Mouse (Mus musculus): ENCODE measurements around the gene Ppp1r36. TPM values are rescaled to one million over a fixed set of nuclear protein-coding genes. Genes with fewer than 3 reads are reported as not detected.
"Not testable (repeated sequence)": the region's sequence is repeated elsewhere in the genome, so short reads cannot be mapped to it uniquely, and the experiment has no call there.

Ppp1r36 gene
- total and polyA plus RNA-seq, 2 experiments from 2014 or later: 0.52 to 2.7 TPM

GRCm38 (mm10) chr12:76435549-76435948, 18.2 kb downstream of the Ppp1r36 start:
- H3K36me3 ChIP-seq (ENCODE audit: insufficient read depth, low read length): no peaks in the 10 kb centered on the region
- H3K4me1 ChIP-seq (ENCODE audit: insufficient read depth, low read length): no peaks in the 10 kb centered on the region
- no peaks in the 10 kb centered on the region for H3K27me3 ChIP-seq (ENCODE audit: insufficient read depth, low read length)
- WGBS: 42% methylated on average over 8 of the region's 8 CpGs
- no peak overlapping the region for H3K9ac ChIP-seq (replicated peaks; ENCODE audit: low read length)
- no peaks in the 10 kb centered on the region for H3K9me3 ChIP-seq (ENCODE audit: low read length)
- ATAC-seq: no peak
- no peak overlapping the region for H3K4me3 ChIP-seq (ENCODE audit: low read length)
- no peak overlapping the region; the same call in 1 of the 2 replicates for H3K4me2 ChIP-seq (ENCODE audit: low read depth, low read length)
- no peak overlapping the region for H3K27ac ChIP-seq
- no peak for DNase-seq (ENCODE audit: low spot score)
- no peak for TF ChIP-seq CTCF (IDR thresholded peaks at IDR 0.05; ENCODE audit: low read depth)

GRCm38 (mm10) chr12:76443488-76443887, 26.1 kb downstream of the Ppp1r36 start:
- not testable (repeated sequence) for ATAC-seq; H3K9ac ChIP-seq (replicated peaks; ENCODE audit: low read length); H3K4me2 ChIP-seq (ENCODE audit: low read depth, low read length); H3K4me3 ChIP-seq (ENCODE audit: low read length); H3K27me3 ChIP-seq (ENCODE audit: insufficient read depth, low read length); H3K9me3 ChIP-seq (ENCODE audit: low read length); H3K4me1 ChIP-seq (ENCODE audit: insufficient read depth, low read length); H3K27ac ChIP-seq; H3K36me3 ChIP-seq (ENCODE audit: insufficient read depth, low read length); DNase-seq (ENCODE audit: low spot score)
- 64% methylated on average over 6 of the region's 6 CpGs for WGBS

- no peak for ATAC-seq
- no peak overlapping the region for H3K4me3 ChIP-seq (ENCODE audit: low read length)
- no peaks in the 10 kb centered on the region for H3K36me3 ChIP-seq (ENCODE audit: insufficient read depth, low read length)
- H3K9me3 ChIP-seq (ENCODE audit: low read length): no peaks in the 10 kb centered on the region
- no peak for TF ChIP-seq CTCF (IDR thresholded peaks at IDR 0.05; ENCODE audit: low read depth)
- 66% methylated on average over 10 of the region's 10 CpGs for WGBS
- H3K27ac ChIP-seq: no peak overlapping the region
- no peak overlapping the region for H3K4me2 ChIP-seq (ENCODE audit: low read depth, low read length)
- no peaks in the 10 kb centered on the region for H3K4me1 ChIP-seq (ENCODE audit: insufficient read depth, low read length)
- H3K27me3 ChIP-seq (ENCODE audit: insufficient read depth, low read length): no peaks in the 10 kb centered on the region
- DNase-seq (ENCODE audit: low spot score): no peak
- no peak overlapping the region for H3K9ac ChIP-seq (replicated peaks; ENCODE audit: low read length)
These were observed 27.0 kb downstream of the Ppp1r36 start for GRCm38 (mm10) chr12:76444359-76444772.

- WGBS: 84% methylated on average over 6 of the region's 6 CpGs
- no peak for ATAC-seq
- no peaks in the 10 kb centered on the region for H3K9me3 ChIP-seq (ENCODE audit: low read length)
These were observed 27.5 kb downstream of the Ppp1r36 start for GRCm38 (mm10) chr12:76444862-76445261.

GRCm38 (mm10) chr12:76446201-76446600, 28.9 kb downstream of the Ppp1r36 start:
- 73% methylated on average over 11 of the region's 11 CpGs for WGBS

More at GRCm38 (mm10) chr12:76444862-76445261, 27.5 kb downstream of the Ppp1r36 start:
- no peak for TF ChIP-seq CTCF (IDR thresholded peaks at IDR 0.05; ENCODE audit: low read depth)
- no peak overlapping the region for H3K9ac ChIP-seq (replicated peaks; ENCODE audit: low read length)
- H3K27me3 ChIP-seq (ENCODE audit: insufficient read depth, low read length): no peaks in the 10 kb centered on the region
- DNase-seq (ENCODE audit: low spot score): no peak
- no peaks in the 10 kb centered on the region for H3K36me3 ChIP-seq (ENCODE audit: insufficient read depth, low read length)
- no peak overlapping the region for H3K27ac ChIP-seq
- H3K4me1 ChIP-seq (ENCODE audit: insufficient read depth, low read length): no peaks in the 10 kb centered on the region
- no peak overlapping the region for H3K4me3 ChIP-seq (ENCODE audit: low read length)
- H3K4me2 ChIP-seq (ENCODE audit: low read depth, low read length): no peak overlapping the region

GRCm38 (mm10) chr12:76448127-76448526, 30.8 kb downstream of the Ppp1r36 start:
- 76% methylated on average over 6 of the region's 6 CpGs for WGBS
- H3K27ac ChIP-seq: no peak overlapping the region
- ATAC-seq (no peak), DNase-seq (ENCODE audit: low spot score) (no peak)
- no peaks in the 10 kb centered on the region for H3K4me1 ChIP-seq (ENCODE audit: insufficient read depth, low read length)
- no peak overlapping the region for H3K4me3 ChIP-seq (ENCODE audit: low read length)
- H3K4me2 ChIP-seq (ENCODE audit: low read depth, low read length): no peak overlapping the region
- H3K27me3 ChIP-seq (ENCODE audit: insufficient read depth, low read length): no peaks in the 10 kb centered on the region
- no peak overlapping the region for H3K9ac ChIP-seq (replicated peaks; ENCODE audit: low read length)
- H3K9me3 ChIP-seq (ENCODE audit: low read length): no peaks in the 10 kb centered on the region
- TF ChIP-seq CTCF (IDR thresholded peaks at IDR 0.05; ENCODE audit: low read depth): no peak
- H3K36me3 ChIP-seq (ENCODE audit: insufficient read depth, low read length): no peaks in the 10 kb centered on the region

More at GRCm38 (mm10) chr12:76446201-76446600, 28.9 kb downstream of the Ppp1r36 start:
- H3K9me3 ChIP-seq (ENCODE audit: low read length): no peaks in the 10 kb centered on the region
- TF ChIP-seq CTCF (IDR thresholded peaks at IDR 0.05; ENCODE audit: low read depth): no peak
- no peak overlapping the region for H3K4me3 ChIP-seq (ENCODE audit: low read length)
- no peaks in the 10 kb centered on the region for H3K27me3 ChIP-seq (ENCODE audit: insufficient read depth, low read length)
- no peak overlapping the region for H3K4me2 ChIP-seq (ENCODE audit: low read depth, low read length)
- H3K27ac ChIP-seq: no peak overlapping the region
- no peak for ATAC-seq
- DNase-seq (ENCODE audit: low spot score): no peak
- no peak overlapping the region for H3K9ac ChIP-seq (replicated peaks; ENCODE audit: low read length)
- H3K36me3 ChIP-seq (ENCODE audit: insufficient read depth, low read length): no peaks in the 10 kb centered on the region
- no peaks in the 10 kb centered on the region for H3K4me1 ChIP-seq (ENCODE audit: insufficient read depth, low read length)

GRCm38 (mm10) chr12:76452203-76452602, 34.9 kb downstream of the Ppp1r36 start:
- Histone ChIP-seq H3K4me2 (ENCODE audit: low read depth, low read length) (no peak overlapping the region), H3K9me3 (ENCODE audit: low read length) (no peaks in the 10 kb centered on the region), H3K36me3 (ENCODE audit: insufficient read depth, low read length) (no peaks in the 10 kb centered on the region), H3K9ac (replicated peaks; ENCODE audit: low read length) (no peak overlapping the region), H3K4me3 (ENCODE audit: low read length) (no peak overlapping the region), H3K4me1 (ENCODE audit: insufficient read depth, low read length) (no peaks in the 10 kb centered on the region), H3K27ac (no peak overlapping the region), H3K27me3 (ENCODE audit: insufficient read depth, low read length) (no peaks in the 10 kb centered on the region)
- no peak for TF ChIP-seq CTCF (IDR thresholded peaks at IDR 0.05; ENCODE audit: low read depth)
- 50% methylated on average over 2 of the region's 2 CpGs for WGBS
- DNase-seq (ENCODE audit: low spot score): no peak
- ATAC-seq: no peak

- H3K9me3 ChIP-seq (ENCODE audit: low read length); DNase-seq (ENCODE audit: low spot score); H3K4me3 ChIP-seq (ENCODE audit: low read length); H3K4me1 ChIP-seq (ENCODE audit: insufficient read depth, low read length); H3K27me3 ChIP-seq (ENCODE audit: insufficient read depth, low read length); H3K27ac ChIP-seq; H3K36me3 ChIP-seq (ENCODE audit: insufficient read depth, low read length); ATAC-seq; H3K4me2 ChIP-seq (ENCODE audit: low read depth, low read length); H3K9ac ChIP-seq (replicated peaks; ENCODE audit: low read length): not testable (repeated sequence)
- WGBS: 75% methylated on average over 4 of the region's 4 CpGs
These were observed 41.1 kb downstream of the Ppp1r36 start for GRCm38 (mm10) chr12:76458445-76458844.

Measured in hindbrain, postnatal 0 days (tissue).